Mouse (Mus musculus): ENCODE data around the gene Tcf15. TPM values are rescaled to one million over a fixed set of nuclear protein-coding genes. Genes with fewer than 3 reads are reported as not detected.

Gene Tcf15
- 10 to 100 TPM; 29.6 to 38.0 TPM for total RNA-seq (2021)

DNA sequence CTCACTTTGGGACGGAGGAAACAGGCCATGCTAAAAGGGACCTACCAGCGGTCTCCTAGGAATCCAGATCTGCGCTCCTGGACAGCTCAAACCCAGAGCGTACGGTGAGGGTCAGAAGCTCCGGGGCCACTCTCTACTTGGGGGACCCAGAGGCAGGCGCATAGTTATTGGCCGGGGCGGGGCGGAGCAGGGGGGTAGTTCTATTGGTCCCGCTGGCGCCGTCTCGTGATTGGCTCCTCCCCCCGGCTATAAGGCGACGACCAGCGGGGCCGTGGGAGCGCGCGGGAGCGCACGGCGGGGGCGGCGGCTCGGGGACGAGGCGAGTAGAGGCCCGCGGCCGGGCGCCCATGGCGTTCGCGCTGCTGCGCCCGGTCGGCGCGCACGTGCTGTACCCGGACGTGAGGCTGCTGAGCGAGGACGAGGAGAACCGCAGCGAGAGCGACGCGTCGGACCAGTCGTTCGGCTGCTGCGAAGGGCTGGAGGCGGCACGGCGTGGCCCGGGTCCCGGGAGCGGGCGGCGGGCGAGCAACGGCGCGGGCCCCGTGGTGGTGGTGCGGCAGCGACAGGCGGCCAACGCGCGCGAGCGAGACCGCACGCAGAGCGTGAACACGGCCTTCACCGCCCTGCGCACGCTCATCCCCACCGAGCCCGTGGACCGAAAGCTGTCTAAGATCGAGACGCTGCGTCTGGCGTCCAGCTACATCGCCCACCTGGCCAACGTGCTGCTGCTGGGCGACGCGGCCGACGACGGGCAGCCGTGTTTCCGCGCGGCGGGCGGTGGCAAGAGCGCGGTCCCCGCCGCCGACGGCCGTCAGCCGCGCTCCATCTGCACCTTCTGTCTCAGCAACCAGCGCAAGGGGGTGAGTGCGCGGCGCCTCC lies at the start of gene Tcf15:
Gene Tcf15 (plus strand): TSS at position 283 of the 879 bp plus-strand sequence.
- peak; percentile 84 for DNase-seq

GRCm38 (mm10) chr2:152094856-152095545 lies 48.4 kb upstream of the Tcf15 start:
- no peak for DNase-seq

- no peak for DNase-seq
Observed at GRCm38 (mm10) chr2:152096922-152097321, 46.4 kb upstream of the Tcf15 start.

DNA sequence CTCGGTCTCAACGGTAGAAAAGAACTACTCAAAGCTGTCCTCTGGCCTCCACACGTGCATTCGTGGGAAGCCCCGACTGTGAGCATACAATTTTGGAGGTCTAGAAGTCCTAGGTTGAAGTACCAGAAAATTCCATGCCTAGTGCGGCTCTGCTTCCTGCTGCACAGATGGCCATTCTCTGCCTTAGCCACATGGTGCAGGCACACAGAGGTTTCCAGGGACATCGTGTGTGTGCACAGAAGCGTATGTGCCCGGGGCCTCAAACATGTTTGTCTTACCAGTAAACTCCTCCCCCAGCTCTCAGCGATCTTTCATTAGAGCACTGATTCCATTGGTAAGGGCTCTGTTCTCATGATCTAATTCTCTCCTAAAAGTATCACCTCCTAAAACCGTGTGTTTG lies 45.4 kb upstream of the Tcf15 start:
- DNase-seq: no peak

DNA sequence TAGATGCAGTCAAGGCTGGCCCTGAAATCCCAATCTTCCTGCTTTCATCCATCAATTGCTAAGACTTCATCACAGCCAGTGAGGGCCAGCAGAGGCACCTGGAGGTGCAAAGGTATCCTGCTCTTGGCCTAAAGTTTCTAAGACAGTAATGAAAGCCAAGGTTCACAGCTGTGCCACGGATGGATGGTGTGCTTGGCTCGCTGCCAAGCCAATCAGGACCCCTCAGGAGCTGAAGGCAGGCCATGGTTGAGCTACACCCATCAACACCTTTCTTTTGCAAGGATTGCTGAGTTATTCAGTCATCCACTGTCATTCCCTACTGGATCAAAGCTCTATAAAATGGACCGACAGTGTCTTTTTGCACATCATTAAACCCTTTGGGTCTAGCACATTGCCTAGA lies 43.8 kb upstream of the Tcf15 start:
- no peak for DNase-seq

- no peak for DNase-seq
Observed at GRCm38 (mm10) chr2:152101761-152102160, 41.6 kb upstream of the Tcf15 start.

- DNase-seq: no peak
Observed at GRCm38 (mm10) chr2:152102369-152102768, 41.0 kb upstream of the Tcf15 start.

DNA sequence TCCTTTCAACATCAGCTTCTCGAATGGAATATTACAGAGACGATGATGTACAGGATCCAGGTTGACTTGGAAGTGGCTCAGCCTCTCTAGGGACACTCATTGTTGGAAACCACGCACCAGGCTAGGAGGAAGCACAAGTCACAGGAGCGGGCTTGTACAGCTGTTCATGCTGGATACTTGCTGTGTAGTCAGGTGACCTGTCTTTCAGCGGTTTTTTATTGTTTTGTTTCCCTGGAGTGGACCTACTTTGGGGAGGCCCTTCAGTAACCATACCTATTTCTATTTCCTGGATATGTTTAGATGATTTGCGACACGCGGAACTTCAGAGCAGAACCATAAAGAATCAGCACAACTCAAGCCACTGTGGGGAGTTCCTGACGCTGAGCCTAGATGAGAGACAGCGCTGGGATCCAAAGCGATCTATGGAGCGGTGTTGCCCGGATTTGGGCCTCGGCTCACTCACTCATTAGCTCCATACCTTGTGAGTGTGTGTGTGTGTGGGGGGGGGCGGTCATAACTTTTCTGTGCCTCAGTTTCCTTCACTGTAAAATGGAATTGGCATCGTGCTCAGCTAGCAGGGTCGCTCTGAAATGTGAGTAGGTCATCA lies 38.5 kb upstream of the Tcf15 start:
- no peak for DNase-seq

DNA sequence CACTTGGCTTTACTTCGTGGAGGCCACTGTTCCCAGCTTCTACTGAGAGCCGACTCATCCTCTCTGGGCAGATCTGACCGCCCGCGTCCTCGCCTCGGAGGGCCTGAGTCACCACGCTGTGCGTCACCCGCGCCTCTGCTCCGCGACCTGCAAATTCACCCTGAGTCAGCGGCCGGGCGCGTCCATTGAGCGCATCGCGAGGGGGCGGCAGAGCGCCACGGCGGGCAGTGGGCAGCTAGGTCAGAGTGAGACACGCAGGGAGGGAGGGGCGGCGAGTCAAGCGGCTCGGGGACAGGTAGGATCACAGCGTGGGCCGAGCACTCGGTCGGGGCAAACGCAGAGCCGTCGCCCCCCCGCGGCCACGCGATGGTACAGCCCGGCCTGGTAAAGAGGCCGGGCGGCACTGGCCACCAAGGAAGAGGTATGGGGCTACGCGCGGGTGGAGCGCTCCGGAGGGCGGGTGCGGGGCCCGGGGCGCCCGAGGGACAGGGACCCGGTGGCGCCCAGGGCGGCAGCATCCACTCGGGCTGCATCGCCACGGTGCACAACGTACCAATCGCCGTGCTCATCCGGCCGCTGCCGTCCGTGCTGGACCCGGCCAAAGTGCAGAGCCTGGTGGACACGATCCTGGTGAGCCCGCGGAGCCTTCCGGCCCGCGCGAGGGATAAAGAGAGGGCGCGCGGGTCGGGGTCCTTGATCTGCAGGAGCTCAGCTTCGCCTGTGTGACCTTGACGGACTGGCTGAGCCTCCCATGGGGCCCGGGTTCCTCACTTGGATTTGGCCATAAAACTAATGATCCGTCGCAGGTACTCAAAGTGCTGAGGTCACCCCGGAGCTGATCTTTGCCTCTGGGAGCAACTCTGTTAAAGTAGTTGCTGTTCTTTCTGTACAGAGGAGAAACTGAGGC lies 37.8 kb upstream of the Tcf15 start, which contains the start of gene Srxn1:
Gene Srxn1 (plus strand): TSS at position 199 of the 907 bp plus-strand sequence.
- peak; percentile 90 for DNase-seq

- DNase-seq: no peak
Observed at GRCm38 (mm10) chr2:152106225-152106595, 37.2 kb upstream of the Tcf15 start.

DNA sequence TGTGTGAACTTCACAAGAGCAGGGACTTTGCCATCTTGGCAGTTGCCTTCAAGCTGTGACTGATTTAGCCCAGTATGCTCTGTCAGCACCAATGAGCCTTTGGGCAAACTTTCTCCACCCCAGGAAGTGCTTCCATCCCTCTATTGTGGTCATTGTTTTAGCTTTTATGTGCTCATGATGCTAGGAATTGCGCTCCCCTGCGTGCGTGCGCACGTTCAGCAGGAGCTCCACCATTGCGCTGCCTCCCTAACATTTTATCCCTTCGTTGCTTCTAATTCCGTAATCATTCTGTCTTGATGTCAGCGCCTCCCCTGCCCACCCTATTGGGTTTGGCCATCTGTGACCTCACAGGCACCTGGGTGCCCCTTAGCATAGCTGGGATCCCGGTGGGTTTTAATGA lies 36.8 kb upstream of the Tcf15 start:
- no peak for DNase-seq

GRCm38 (mm10) chr2:152108702-152109101 lies 34.7 kb upstream of the Tcf15 start:
- no peak for DNase-seq

DNA sequence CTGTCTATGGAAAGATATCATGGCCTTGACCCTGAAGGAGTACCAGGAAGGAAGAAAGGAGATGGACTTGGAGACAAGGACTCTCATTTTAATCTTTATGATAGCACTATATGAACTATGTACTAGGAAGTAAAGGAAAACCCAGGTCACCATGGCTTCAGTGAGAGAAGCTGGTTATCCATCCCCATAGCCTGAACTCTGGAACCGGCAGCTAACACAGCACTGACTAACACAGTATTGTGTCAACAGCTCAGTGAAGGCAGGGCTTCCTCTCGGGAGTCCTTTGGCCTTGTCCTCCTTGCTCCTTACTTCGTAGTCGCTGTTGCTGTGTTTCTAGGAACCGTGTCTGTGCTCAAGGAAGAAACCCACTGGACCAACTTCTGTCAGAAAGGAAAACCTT lies 34.0 kb upstream of the Tcf15 start:
- no peak for DNase-seq

DNA sequence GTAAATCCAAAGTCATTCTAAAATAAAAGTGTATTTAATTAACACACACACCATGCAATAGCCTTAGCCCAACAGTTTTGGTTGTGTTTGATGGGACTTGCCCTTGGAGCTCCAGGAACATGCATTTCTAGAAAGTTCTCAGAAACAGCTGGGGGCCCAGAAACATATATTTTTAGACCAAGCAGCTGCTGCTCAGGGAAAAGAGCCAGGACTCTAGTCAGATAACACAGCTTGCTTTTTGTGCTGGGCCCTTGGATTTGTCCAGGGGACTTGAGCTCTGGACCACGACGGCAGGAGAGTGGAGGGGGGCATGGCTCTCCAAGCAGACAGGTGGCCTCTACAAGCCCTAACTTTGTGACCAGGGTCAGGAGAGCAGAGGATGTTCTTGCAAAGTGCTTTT lies 32.0 kb upstream of the Tcf15 start:
- peak; percentile 24 for DNase-seq

DNA sequence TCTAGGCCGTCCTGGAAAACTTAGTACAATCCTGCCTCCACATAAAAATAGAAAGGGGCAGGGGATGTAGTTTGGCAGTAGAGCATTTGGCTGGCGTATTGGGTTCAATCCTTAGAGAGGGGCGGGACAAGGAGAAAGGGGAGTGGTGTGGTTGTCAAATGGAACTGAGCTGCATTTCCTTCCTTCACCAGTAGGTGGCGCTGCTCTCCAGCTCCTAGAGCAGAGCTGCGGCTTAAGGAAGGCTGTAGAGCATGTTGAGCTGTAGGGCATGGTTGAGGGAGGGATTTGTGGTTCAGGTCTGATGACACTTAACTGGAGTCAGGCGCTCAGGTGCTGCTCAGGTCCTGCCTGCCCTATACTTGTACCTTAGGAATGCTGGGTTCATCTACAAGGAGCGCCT lies 31.4 kb upstream of the Tcf15 start:
- DNase-seq: peak; percentile 96

GRCm38 (mm10) chr2:152112490-152112889 lies 30.9 kb upstream of the Tcf15 start:
- no peak for DNase-seq

GRCm38 (mm10) chr2:152112970-152113369 lies 30.4 kb upstream of the Tcf15 start:
- no peak for DNase-seq

DNA sequence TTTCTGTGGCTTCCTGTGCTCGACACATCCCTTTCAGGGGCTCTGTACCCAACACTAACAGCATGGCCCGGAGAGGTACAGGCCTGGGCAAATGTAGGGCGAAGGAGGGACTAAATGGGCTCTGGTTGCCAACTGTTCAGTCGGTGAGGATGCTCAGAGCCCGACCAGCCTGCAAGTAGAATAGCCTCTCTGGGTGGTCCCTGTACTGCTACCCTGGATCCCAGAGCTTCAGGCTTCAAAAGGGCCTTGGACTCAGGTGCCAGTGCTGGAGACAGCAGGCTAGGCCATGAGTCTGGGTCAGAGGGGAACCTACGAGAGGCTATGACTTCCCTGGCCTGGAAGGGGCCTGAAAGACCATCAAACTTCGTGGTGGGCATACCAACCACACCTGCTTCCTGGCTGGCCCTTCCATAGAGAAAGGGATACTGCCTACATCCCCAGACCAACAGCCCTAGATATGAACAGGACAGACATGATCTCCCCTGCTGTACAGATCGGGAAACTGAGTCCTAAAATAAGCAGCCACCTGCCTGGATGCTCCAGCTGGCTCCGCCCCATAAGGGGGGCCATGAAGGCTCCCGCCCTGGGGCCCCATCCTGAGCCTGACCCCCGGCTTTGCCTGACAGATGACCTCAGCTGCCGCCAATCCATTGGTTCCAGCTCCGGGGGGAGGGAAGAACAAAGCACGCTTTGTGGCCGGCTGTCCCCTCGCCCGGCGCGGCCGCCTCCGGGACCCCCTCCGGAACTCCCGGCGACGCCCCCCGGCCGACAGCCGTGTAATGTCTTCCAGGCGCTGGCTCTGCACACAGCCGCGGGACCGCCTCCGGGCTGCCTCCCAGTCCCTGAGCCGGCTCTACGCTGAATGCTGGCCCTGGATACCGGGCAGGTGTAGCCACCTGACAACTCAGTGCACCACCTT lies 29.0 kb upstream of the Tcf15 start:
- DNase-seq: peak; percentile 52

- no peak for DNase-seq
Observed at GRCm38 (mm10) chr2:152117694-152118093, 25.7 kb upstream of the Tcf15 start.

- no peak for DNase-seq
Observed at GRCm38 (mm10) chr2:152119228-152119865, 24.0 kb upstream of the Tcf15 start.

- no peak for DNase-seq
Observed at GRCm38 (mm10) chr2:152122896-152123295, 20.5 kb upstream of the Tcf15 start.

All from heart, postnatal 4 days (tissue).